Mouse (Mus musculus) kidney, adult 2 months (tissue): Measurements from ENCODE around the gene Gtpbp8.

Experiments
- CTCF ChIP-seq: fragments of 200-500 bp; conservative IDR thresholded peaks from 2 replicates; pipeline ENCODE4 v1.5.1; 2011; ENCODE audit warnings: low read depth, mild to moderate bottlenecking, control low read depth, low read length, moderate library complexity, mixed read lengths; ENCODE audit not compliant: insufficient read depth, insufficient read length
- POLR2A ChIP-seq: fragments of 200-500 bp; IDR thresholded peaks from one replicate; pipeline ENCODE4 v1.6.1; 2011; ENCODE audit warnings: low read depth, low read length, control low read depth

- TF ChIP-seq CTCF: no peak
- TF ChIP-seq POLR2A: no peak
These were observed 45.0 kb downstream of the Gtpbp8 start for GRCm38 (mm10) chr16:44701155-44701554.
